Mouse (Mus musculus): ENCODE measurements around the gene Cdk14. TPM values are rescaled to one million over a fixed set of nuclear protein-coding genes. Genes with fewer than 3 reads are reported as not detected.

Gene Cdk14
- polyA plus RNA-seq, 1 experiment from 2014 or later = 44.1 TPM

DNA sequence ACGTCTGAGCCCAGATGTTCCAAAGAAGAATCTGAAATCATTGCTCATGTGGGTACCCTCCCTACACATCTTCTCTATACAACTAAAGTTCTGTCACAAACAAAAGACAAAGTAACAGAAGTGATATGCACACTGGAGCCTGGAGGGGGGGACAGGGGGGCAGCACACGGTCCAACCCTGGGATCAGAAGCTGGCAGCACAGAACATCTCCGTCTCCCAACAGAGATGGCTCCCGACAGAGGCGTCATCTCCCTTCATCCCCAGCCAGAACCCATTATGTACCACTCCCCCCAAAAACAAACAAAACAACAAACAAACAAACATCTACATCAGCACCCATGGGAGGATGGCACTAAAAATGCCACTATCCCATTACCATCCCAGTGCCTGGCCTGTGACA lies 59.8 kb downstream of the Cdk14 start:
- 87% methylated on average over 5 of the region's 5 CpGs for WGBS

DNA sequence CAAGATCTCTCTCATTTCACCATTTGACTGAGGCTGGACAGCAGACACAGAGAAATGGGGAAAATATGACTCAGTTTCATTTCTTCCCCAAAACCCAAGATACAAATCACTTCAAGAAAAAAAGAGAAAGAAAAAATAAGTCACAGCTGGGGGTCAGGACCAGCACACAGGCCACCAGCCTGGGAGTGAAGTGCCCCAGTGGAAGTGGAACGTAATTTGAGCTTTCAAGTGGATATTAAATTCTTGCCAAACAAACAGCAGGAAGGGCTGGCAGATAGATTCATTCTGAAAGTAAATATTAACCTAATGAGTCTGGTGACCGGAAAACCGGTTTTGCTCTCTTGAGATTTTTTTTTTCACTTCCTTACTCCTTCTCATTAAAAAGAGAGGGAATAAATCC lies 60.2 kb downstream of the Cdk14 start:
- no peaks in the 10 kb centered on the region for H3K4me1 ChIP-seq (replicated peaks)
- no peak overlapping the region for H3K9ac ChIP-seq
- H3K4me3 ChIP-seq = no peak overlapping the region
- no peaks in the 10 kb centered on the region for H3K9me3 ChIP-seq
- no peak for ATAC-seq (ENCODE audit: low FRiP score, low read depth)
- 57% methylated on average over 3 of the region's 3 CpGs for WGBS
- no peaks in the 10 kb centered on the region for H3K36me3 ChIP-seq
- H3K27me3 ChIP-seq = no peaks in the 10 kb centered on the region
- H3K27ac ChIP-seq (replicated peaks) = no peak overlapping the region
- no peak overlapping the region for H3K4me2 ChIP-seq

More for the DNA sequence above, 59.8 kb downstream of the Cdk14 start:
- H3K27me3 ChIP-seq = no peaks in the 10 kb centered on the region
- no peak overlapping the region for H3K9ac ChIP-seq
- no peak overlapping the region for H3K27ac ChIP-seq (replicated peaks)
- no peak overlapping the region for H3K4me2 ChIP-seq
- H3K4me1 ChIP-seq (replicated peaks) = no peaks in the 10 kb centered on the region
- no peak overlapping the region for H3K4me3 ChIP-seq
- no peaks in the 10 kb centered on the region for H3K36me3 ChIP-seq
- H3K9me3 ChIP-seq = no peaks in the 10 kb centered on the region
- no peak for ATAC-seq (ENCODE audit: low FRiP score, low read depth)

DNA sequence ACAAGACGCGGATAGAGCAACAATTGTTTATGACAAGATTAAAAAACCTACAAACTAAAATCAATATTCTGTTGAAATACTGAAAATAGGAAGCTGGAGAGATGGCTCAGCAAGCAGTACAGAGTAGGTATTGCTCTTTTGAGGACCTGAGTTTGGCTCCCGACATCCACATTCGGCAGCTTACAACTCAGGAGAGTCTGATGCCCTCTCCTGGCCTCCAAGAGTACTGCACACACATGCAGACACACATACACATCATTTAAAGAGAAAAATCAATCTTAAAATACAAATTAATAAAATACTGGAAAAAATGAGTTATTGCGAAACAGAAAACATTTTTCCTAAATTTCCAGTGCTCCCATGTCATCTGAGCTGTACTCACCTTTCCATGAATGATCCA lies 60.7 kb downstream of the Cdk14 start:
- no peaks in the 10 kb centered on the region for H3K4me1 ChIP-seq (replicated peaks)

GRCm38 (mm10) chr5:5358019-5358717 lies 61.9 kb downstream of the Cdk14 start:
- no peak for ATAC-seq (ENCODE audit: low FRiP score, low read depth)
- H3K4me1 ChIP-seq (replicated peaks) = 0 out of 2 replicates have a peak, but pooled peaks cover 3% of the 10 kb centered on the region
- H3K36me3 ChIP-seq = no peaks in the 10 kb centered on the region
- H3K9ac ChIP-seq = no peak overlapping the region
- H3K27me3 ChIP-seq = no peaks in the 10 kb centered on the region
- no peak overlapping the region for H3K4me2 ChIP-seq
- 92% methylated on average over 18 of the region's 18 CpGs for WGBS
- H3K27ac ChIP-seq (replicated peaks) = no peak overlapping the region
- no peak overlapping the region for H3K4me3 ChIP-seq
- H3K9me3 ChIP-seq = no peaks in the 10 kb centered on the region

More for the DNA sequence above, 60.7 kb downstream of the Cdk14 start:
- Histone ChIP-seq H3K27ac (replicated peaks) (no peak overlapping the region), H3K9me3 (no peaks in the 10 kb centered on the region), H3K4me2 (no peak overlapping the region), H3K27me3 (no peaks in the 10 kb centered on the region), H3K4me3 (no peak overlapping the region), H3K9ac (no peak overlapping the region), H3K36me3 (no peaks in the 10 kb centered on the region)
- 95% methylated on average over 5 of the region's 5 CpGs for WGBS
- ATAC-seq (ENCODE audit: low FRiP score, low read depth) = no peak

GRCm38 (mm10) chr5:5354684-5355368 lies 65.3 kb downstream of the Cdk14 start:
- Histone ChIP-seq H3K4me3 (no peak overlapping the region), H3K27ac (replicated peaks) (no peak overlapping the region), H3K4me2 (no peak overlapping the region), H3K9ac (no peak overlapping the region), H3K4me1 (replicated peaks) (0 out of 2 replicates have a peak, but pooled peaks cover 3% of the 10 kb centered on the region), H3K36me3 (no peaks in the 10 kb centered on the region), H3K27me3 (no peaks in the 10 kb centered on the region), H3K9me3 (no peaks in the 10 kb centered on the region)
- ATAC-seq (ENCODE audit: low FRiP score, low read depth) = no peak
- WGBS = 59% methylated on average over 5 of the region's 5 CpGs

GRCm38 (mm10) chr5:5353946-5354345 lies 66.2 kb downstream of the Cdk14 start:
- Histone ChIP-seq H3K9me3 (no peaks in the 10 kb centered on the region), H3K27ac (replicated peaks) (no peak overlapping the region), H3K4me2 (no peak overlapping the region), H3K36me3 (no peaks in the 10 kb centered on the region), H3K4me1 (replicated peaks) (0 out of 2 replicates have a peak, but pooled peaks cover 3% of the 10 kb centered on the region), H3K9ac (no peak overlapping the region), H3K4me3 (no peak overlapping the region), H3K27me3 (no peaks in the 10 kb centered on the region)
- no peak for ATAC-seq (ENCODE audit: low FRiP score, low read depth)
- 22% methylated on average over 1 of the region's 1 CpGs for WGBS

DNA sequence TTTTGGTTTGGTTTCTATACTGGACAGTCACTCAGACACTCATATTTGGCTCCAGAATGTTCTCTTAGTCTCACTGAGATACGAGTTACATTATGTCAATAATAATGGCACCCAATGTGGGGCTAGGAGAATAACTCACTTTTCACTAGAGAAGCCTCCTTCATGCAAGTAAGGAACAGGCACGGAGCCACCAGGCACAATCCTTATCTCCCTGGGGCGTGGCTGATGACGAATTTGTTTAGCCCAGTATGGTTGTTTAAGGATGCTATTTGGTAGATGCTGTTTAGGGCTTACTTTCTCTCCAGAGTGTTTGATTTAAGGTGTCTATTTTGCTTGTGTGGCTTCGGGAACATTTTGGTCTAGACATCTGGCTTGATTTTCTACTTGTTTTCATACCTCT lies 75.5 kb downstream of the Cdk14 start:
- Histone ChIP-seq H3K27ac (replicated peaks) (no peak overlapping the region), H3K4me3 (no peak overlapping the region), H3K4me1 (replicated peaks) (peaks cover 28% of the 10 kb centered on the region), H3K9me3 (no peaks in the 10 kb centered on the region), H3K36me3 (no peaks in the 10 kb centered on the region), H3K9ac (no peak overlapping the region), H3K27me3 (no peaks in the 10 kb centered on the region), H3K4me2 (no peak overlapping the region)
- no peak for ATAC-seq (ENCODE audit: low FRiP score, low read depth)
- WGBS = 88% methylated on average over 5 of the region's 5 CpGs

- Histone ChIP-seq H3K27me3 (no peaks in the 10 kb centered on the region), H3K4me1 (replicated peaks) (peaks cover 28% of the 10 kb centered on the region), H3K4me3 (no peak overlapping the region), H3K9ac (no peak overlapping the region), H3K27ac (replicated peaks) (peak overlapping the region; percentile 74), H3K36me3 (no peaks in the 10 kb centered on the region), H3K9me3 (no peaks in the 10 kb centered on the region), H3K4me2 (no peak overlapping the region)
- no peak for ATAC-seq (ENCODE audit: low FRiP score, low read depth)
- 90% methylated on average over 2 of the region's 2 CpGs for WGBS
These were observed 76.4 kb downstream of the Cdk14 start for GRCm38 (mm10) chr5:5343741-5344140.

DNA sequence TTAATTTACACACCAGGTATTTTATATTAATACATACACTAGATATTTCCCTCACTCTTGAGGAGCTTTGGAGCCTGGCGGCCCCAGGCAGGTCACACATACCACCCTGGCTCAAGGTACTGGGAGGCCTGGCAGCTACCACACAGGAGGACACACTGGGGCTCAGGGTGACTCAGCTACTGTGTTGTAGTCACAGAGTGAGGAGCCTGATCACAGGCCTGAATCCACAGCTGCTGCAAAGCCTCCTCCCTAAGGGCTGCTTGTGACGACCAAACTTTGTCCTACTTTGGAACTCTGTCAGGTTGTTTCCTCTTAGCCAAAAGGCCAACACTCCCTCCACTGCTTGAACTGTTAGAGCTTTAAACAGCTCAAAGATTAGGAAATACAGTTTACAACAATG lies 76.8 kb downstream of the Cdk14 start:
- Histone ChIP-seq H3K27ac (replicated peaks) (peak overlapping the region; percentile 74), H3K4me2 (no peak overlapping the region), H3K27me3 (no peaks in the 10 kb centered on the region), H3K9ac (no peak overlapping the region), H3K4me3 (no peak overlapping the region), H3K9me3 (no peaks in the 10 kb centered on the region), H3K4me1 (replicated peaks) (peaks cover 28% of the 10 kb centered on the region), H3K36me3 (no peaks in the 10 kb centered on the region)
- ATAC-seq (ENCODE audit: low FRiP score, low read depth) = peak; percentile 49; the same call in 1 of the 2 replicates
- WGBS = 56% methylated on average over 2 of the region's 2 CpGs

GRCm38 (mm10) chr5:5342410-5343137 lies 77.5 kb downstream of the Cdk14 start:
- Histone ChIP-seq H3K27me3 (no peaks in the 10 kb centered on the region), H3K4me3 (no peak overlapping the region), H3K4me2 (peak overlapping the region; percentile 38), H3K27ac (replicated peaks) (peak overlapping the region; percentile 75), H3K4me1 (replicated peaks) (peaks cover 28% of the 10 kb centered on the region), H3K36me3 (no peaks in the 10 kb centered on the region), H3K9me3 (no peaks in the 10 kb centered on the region), H3K9ac (no peak overlapping the region)
- 37% methylated on average over 11 of the region's 11 CpGs for WGBS
- ATAC-seq (ENCODE audit: low FRiP score, low read depth) = peak; percentile 90

- Histone ChIP-seq H3K36me3 (no peaks in the 10 kb centered on the region), H3K9me3 (no peaks in the 10 kb centered on the region), H3K27ac (replicated peaks) (no peak overlapping the region; the same call in 1 of the 2 replicates), H3K27me3 (no peaks in the 10 kb centered on the region), H3K4me1 (replicated peaks) (peaks cover 28% of the 10 kb centered on the region), H3K9ac (no peak overlapping the region), H3K4me2 (no peak overlapping the region), H3K4me3 (no peak overlapping the region)
- ATAC-seq (ENCODE audit: low FRiP score, low read depth) = no peak
- WGBS = 78% methylated on average over 8 of the region's 8 CpGs
These were observed 78.5 kb downstream of the Cdk14 start for GRCm38 (mm10) chr5:5341611-5342010.

GRCm38 (mm10) chr5:5333916-5334315 lies 86.2 kb downstream of the Cdk14 start:
- H3K27me3 ChIP-seq = no peaks in the 10 kb centered on the region
- WGBS = 90% methylated on average over 8 of the region's 8 CpGs
- H3K27ac ChIP-seq (replicated peaks) = no peak overlapping the region
- no peaks in the 10 kb centered on the region for H3K4me1 ChIP-seq (replicated peaks)
- no peaks in the 10 kb centered on the region for H3K9me3 ChIP-seq
- no peak overlapping the region for H3K9ac ChIP-seq
- no peak overlapping the region for H3K4me2 ChIP-seq
- ATAC-seq (ENCODE audit: low FRiP score, low read depth) = no peak
- H3K36me3 ChIP-seq = no peaks in the 10 kb centered on the region
- H3K4me3 ChIP-seq = no peak overlapping the region
